Mouse (Mus musculus) intestine, embryonic 16.5 days (tissue): Measurements from ENCODE around the gene Adgrl4. TPM values are rescaled to one million over a fixed set of nuclear protein-coding genes. Genes with fewer than 3 reads are reported as not detected.

Experiments used
- ATAC-seq: fragments of 200-750 bp; cut with Nextera tagmentation; 2 replicates; pipeline ENCODE4 v1.8.0; 2017; ENCODE audit warnings: moderate TSS enrichment, moderate library complexity
- H3K27ac ChIP-seq: fragments of 300-500 bp; sonication (generic); 2 replicates; pipeline ENCODE4 v1.5.1; 2014; ENCODE audit warnings: mild to moderate bottlenecking, low read length
- H3K27me3 ChIP-seq: fragments of 300-500 bp; sonication (generic); replicated peaks from 2 replicates; pipeline ENCODE4 v1.6.1; 2014; ENCODE audit warnings: low read length, control low read depth, mixed read lengths; ENCODE audit not compliant: control insufficient read depth, insufficient read depth
- H3K36me3 ChIP-seq: fragments of 300-500 bp; sonication (generic); 2 replicates; pipeline ENCODE4 v1.6.1; 2014; ENCODE audit warnings: low read length, control low read depth; ENCODE audit not compliant: control insufficient read depth, insufficient read depth
- H3K4me1 ChIP-seq: fragments of 300-500 bp; sonication (generic); 2 replicates; pipeline ENCODE4 v1.6.1; 2014; ENCODE audit warnings: low read length, control low read depth, mixed read lengths; ENCODE audit not compliant: control insufficient read depth, insufficient read depth
- H3K4me2 ChIP-seq: fragments of 300-500 bp; sonication (generic); 2 replicates; pipeline ENCODE4 v1.6.1; 2014; ENCODE audit warnings: low read depth, low read length, control low read depth
- H3K4me3 ChIP-seq: fragments of 300-500 bp; sonication (generic); 2 replicates; pipeline ENCODE4 v1.5.1; 2014; ENCODE audit warnings: mild to moderate bottlenecking, low read length
- H3K9ac ChIP-seq: fragments of 300-500 bp; sonication (generic); 2 replicates; pipeline ENCODE4 v1.6.1; 2014; ENCODE audit warnings: low read depth, low read length
- H3K9me3 ChIP-seq: fragments of 300-500 bp; sonication (generic); 2 replicates; pipeline ENCODE4 v1.6.1; 2016; ENCODE audit warnings: low read length, control low read depth; ENCODE audit not compliant: control insufficient read depth
- WGBS: fragments of 180-500 bp; shearing (Covaris S2); extraction: QIAGEN DNeasy Blood & Tissue Kit; methylation state at CpG from one replicate; pipeline ENCODE4 v1.1.7; 2014; 5-methylcytosine and 5-hydroxymethylcytosine counted together
- polyA plus RNA-seq: library from polyadenylated mRNA; unstranded; fragments of >200 nt; fragmentation: Nextera tagmentation; extraction: Ambion mirVana; gene quantifications from 2 replicates; pipeline ENCODE4 v1.2.1, GENCODE M21; 2015

The Adgrl4 gene
- polyA plus RNA-seq, 1 experiment from 2014 or later, result 6.6 TPM

DNA sequence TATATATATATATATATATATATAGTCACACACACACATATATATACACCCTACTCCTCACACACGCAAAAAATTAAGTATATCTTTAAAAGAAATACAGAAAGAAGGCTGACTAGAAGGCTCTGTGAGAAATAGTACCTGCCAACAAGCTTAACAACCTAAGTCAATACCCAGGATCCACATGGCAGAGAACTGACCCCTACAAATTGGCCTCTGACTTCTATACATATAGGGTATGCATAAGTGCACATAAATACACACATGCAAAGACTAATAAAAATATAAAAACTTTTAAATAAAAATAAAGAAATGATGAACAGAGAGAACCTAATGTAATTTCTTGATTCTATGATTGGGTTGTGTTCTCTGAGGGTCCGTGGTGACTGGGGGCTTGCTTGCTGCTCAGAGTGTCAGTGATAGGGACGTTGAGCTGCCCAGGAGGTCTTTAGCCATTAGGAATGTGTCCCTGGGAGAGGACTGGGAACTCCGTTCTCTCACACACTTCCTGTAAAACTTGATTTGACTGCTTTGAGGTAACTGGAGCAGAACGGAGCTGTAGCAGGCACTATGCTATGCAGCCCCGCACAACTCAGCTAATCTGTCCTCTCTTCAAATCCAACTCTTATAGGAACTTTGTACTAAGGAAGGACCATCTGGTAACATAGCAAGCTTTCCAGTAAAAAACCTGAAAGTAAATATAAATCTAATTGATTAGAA, 17.5 kb downstream of the Adgrl4 start:
- Histone ChIP-seq H3K4me2 (no peak overlapping the region), H3K4me3 (no peak overlapping the region), H3K9me3 (no peaks in the 10 kb centered on the region), H3K27ac (no peak overlapping the region), H3K27me3 (no peaks in the 10 kb centered on the region), H3K36me3 (no peaks in the 10 kb centered on the region), H3K4me1 (no peaks in the 10 kb centered on the region), H3K9ac (no peak overlapping the region)
- WGBS, result 64% methylated on average over 6 of the region's 6 CpGs
- ATAC-seq, result no peak

DNA sequence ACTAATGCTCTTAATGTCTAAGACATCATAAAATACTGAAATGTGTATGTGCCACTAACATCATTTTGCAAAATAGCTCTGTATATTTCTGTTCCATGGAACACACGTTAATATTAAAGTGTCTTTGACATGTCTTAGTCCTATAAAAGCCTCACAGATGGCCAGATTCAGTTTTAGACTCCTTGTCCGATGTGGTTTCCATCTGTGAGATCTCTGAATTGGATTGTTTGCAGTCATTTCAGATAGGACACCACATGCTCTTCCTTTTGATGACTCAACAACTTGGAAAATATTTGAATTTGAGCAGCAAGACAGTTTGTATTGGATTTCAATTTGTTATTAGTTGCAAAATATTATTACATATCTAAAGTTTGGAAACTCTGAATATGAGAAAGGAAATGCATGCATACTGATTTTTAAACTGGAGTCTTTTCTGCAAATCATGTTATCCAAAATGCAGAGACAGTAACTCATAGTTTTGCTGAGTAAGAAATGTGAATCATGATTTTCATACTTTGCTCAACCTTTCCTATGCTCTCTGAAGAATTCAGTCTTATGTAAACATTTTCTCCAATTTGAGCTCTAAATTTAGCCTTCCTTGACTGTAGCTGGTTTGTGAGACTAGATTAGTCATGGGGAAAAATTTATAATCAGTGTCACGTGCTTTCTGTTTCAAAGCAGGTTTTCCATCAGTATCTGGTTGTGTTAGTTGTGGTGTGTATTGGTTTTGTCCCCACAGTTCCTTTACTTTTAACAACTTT, 21.9 kb downstream of the Adgrl4 start:
- Histone ChIP-seq H3K36me3 (no peaks in the 10 kb centered on the region), H3K27me3 (no peaks in the 10 kb centered on the region), H3K9ac (no peak overlapping the region), H3K4me3 (no peak overlapping the region), H3K9me3 (no peaks in the 10 kb centered on the region), H3K4me1 (no peaks in the 10 kb centered on the region), H3K27ac (no peak overlapping the region), H3K4me2 (no peak overlapping the region)
- WGBS, result 64% methylated on average over 3 of the region's 3 CpGs
- no peak for ATAC-seq

DNA sequence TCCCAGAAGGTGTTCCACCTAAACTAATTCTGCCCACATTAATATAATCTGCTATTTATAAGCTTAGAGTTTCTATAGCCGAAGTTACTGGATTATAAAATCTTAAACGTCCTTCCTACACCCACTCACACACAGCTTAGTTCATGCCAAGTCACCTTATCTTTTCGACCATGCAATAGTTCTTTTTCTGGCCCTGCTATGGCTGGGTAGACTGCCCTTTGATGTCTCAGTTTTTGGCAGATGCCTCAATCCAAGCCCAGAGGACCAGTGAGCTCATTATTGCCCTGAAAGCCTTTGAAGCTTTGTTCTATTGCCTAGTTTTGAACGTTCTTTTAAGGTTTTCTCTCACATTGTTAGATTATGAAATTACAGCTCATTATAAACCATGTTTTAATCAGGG, 27.5 kb downstream of the Adgrl4 start:
- Histone ChIP-seq H3K4me2 (no peak overlapping the region), H3K4me1 (no peaks in the 10 kb centered on the region), H3K36me3 (no peaks in the 10 kb centered on the region), H3K4me3 (no peak overlapping the region), H3K9me3 (no peaks in the 10 kb centered on the region), H3K9ac (no peak overlapping the region), H3K27me3 (no peaks in the 10 kb centered on the region), H3K27ac (no peak overlapping the region)
- no peak for ATAC-seq
- WGBS, result 69% methylated on average over 4 of the region's 4 CpGs

DNA sequence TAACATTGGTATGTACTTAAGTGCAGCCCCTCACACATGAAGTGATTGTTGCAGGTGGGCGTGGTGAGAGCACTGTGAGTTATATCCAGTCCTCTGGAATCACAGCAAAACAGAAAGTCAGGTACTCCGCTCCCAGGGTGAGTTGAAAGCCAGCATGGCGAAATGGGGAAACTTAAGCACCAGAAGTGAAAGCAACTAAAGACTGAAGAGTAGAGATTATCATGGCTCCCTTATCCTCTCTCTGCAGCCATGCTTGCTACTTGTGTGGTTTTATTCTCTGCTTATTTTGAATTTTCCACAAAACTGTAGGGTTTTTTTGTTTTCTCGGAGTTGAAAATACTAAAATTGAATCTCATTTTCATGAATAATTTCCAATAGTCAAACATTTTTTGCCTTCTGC, 51.2 kb downstream of the Adgrl4 start:
- ATAC-seq, result no peak
- Histone ChIP-seq H3K9me3 (no peaks in the 10 kb centered on the region), H3K27ac (no peak overlapping the region), H3K4me1 (no peaks in the 10 kb centered on the region), H3K27me3 (no peaks in the 10 kb centered on the region), H3K4me3 (no peak overlapping the region), H3K9ac (no peak overlapping the region), H3K36me3 (no peaks in the 10 kb centered on the region), H3K4me2 (no peak overlapping the region)
- WGBS, result 93% methylated on average over 4 of the region's 4 CpGs

DNA sequence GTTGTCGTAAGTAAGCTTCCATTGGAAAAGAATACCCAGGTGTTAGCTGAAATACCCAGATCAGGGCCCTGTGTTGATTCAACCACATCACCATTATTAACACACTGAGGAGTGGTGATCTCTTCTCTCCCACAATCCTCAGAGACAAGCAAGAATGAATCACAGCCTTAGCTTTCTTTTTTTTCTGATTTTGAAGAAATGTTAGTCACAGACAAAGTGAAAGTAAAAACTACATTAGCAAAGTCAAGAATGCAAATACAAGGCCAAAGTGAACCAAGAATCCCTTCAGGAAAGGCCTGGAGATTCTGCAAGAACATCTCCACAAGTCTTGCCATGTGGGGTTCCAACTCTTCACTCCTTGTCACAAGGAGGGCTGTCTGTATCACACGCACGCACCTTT, 67.9 kb downstream of the Adgrl4 start:
- Histone ChIP-seq H3K27me3 (no peaks in the 10 kb centered on the region), H3K4me2 (no peak overlapping the region), H3K27ac (no peak overlapping the region), H3K9ac (no peak overlapping the region), H3K4me3 (no peak overlapping the region), H3K36me3 (no peaks in the 10 kb centered on the region), H3K4me1 (no peaks in the 10 kb centered on the region), H3K9me3 (no peaks in the 10 kb centered on the region)
- no peak for ATAC-seq
- 95% methylated on average over 3 of the region's 3 CpGs for WGBS

DNA sequence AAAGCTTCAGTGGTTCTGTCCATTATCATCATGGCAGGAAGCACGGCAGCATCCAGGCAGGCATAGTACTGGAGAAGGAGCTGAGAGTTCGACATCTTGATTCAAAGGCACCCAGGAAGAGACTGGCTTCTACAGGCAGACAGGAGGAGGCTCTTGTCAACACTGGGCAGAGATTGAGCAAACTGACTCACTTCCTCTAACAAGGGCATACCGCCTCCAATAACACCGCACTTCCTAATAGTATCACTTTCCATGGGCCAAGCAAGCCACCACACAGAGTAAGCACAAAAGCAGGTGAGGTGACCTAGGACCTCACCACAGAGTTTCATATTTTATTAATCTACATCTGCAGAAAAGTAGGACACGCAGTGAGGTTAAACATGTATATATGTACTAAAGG, 73.5 kb downstream of the Adgrl4 start:
- WGBS, result 83% methylated on average over 5 of the region's 5 CpGs
- no peak for ATAC-seq
- no peak overlapping the region for H3K9ac ChIP-seq
- H3K4me3 ChIP-seq, result no peak overlapping the region
- H3K9me3 ChIP-seq, result no peaks in the 10 kb centered on the region
- H3K27ac ChIP-seq, result no peak overlapping the region
- no peaks in the 10 kb centered on the region for H3K27me3 ChIP-seq
- no peaks in the 10 kb centered on the region for H3K4me1 ChIP-seq
- no peaks in the 10 kb centered on the region for H3K36me3 ChIP-seq
- no peak overlapping the region for H3K4me2 ChIP-seq

DNA sequence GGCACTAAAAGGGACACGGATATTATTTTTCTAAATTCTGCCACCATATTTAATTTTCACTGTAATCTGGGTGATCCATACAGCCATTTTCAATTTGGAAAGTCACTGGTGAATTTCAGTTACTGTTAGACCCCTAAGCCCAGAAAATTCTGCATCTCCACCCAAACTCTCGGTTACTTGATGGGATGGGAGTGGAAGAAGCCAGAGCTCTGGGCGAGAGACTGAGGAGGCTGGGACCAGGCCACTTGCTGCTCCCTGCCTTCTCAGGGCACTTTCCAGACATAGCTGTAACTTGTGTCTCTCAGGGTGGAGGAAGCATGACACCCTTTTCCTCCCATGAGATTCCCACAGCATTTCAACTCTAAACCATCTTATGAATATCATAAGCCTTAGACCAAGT, 109.5 kb downstream of the Adgrl4 start:
- Histone ChIP-seq H3K27ac (no peak overlapping the region), H3K27me3 (no peaks in the 10 kb centered on the region), H3K4me1 (no peaks in the 10 kb centered on the region), H3K4me3 (no peak overlapping the region), H3K9me3 (no peaks in the 10 kb centered on the region), H3K36me3 (no peaks in the 10 kb centered on the region), H3K4me2 (no peak overlapping the region), H3K9ac (no peak overlapping the region)
- no peak for ATAC-seq
- WGBS, result 85% methylated on average over 3 of the region's 3 CpGs

DNA sequence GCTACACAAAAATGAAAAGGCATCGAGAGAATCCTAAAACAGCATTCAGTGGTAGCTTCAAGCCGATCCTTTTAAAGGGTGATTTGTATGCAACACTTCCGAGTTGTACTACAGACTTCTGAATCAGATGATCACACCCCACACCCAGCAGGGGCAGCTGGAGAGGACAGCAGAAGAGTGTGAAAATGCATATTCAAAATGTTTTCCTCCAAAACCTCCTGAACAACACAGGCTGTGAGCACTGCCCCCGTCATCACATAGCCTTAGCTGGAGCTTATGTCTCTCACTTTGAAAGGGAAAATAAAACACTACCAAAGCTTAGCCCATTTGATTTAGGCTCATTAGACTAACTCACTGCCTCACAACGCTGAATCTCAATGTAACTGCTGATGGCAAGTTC, 113.3 kb downstream of the Adgrl4 start:
- Histone ChIP-seq H3K9ac (no peak overlapping the region), H3K9me3 (no peaks in the 10 kb centered on the region), H3K27ac (no peak overlapping the region), H3K4me3 (no peak overlapping the region), H3K4me2 (no peak overlapping the region), H3K27me3 (no peaks in the 10 kb centered on the region), H3K36me3 (no peaks in the 10 kb centered on the region), H3K4me1 (no peaks in the 10 kb centered on the region)
- ATAC-seq, result no peak
- 57% methylated on average over 5 of the region's 5 CpGs for WGBS

DNA sequence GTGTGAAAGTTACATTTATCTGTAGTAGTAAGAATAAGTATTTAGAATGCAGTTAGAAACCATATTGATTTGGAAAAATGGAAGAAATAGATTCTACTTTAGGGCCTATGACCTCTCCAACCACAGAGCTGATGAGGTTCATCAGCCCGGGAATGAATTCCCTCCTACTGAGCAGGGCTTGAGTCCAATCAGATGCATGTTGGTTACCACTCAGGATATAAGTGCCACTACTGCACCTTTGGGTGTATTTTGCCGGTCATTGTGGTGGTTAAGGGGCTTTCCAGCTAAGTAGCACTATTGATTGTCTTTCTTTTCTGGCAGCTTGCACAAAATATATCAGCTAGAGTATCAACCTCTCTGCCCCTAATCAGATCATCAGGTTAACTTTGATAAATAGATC, 118.9 kb downstream of the Adgrl4 start:
- Histone ChIP-seq H3K4me1 (no peaks in the 10 kb centered on the region), H3K27me3 (no peaks in the 10 kb centered on the region), H3K36me3 (no peaks in the 10 kb centered on the region), H3K4me3 (no peak overlapping the region), H3K9me3 (no peaks in the 10 kb centered on the region), H3K27ac (no peak overlapping the region), H3K4me2 (no peak overlapping the region), H3K9ac (no peak overlapping the region)
- ATAC-seq, result no peak
- 82% methylated on average over 2 of the region's 2 CpGs for WGBS
